Mouse (Mus musculus) heart, adult 10 weeks (tissue): Measurements from ENCODE around the gene Fpr3. TPM values are rescaled to one million over a fixed set of nuclear protein-coding genes. Genes with fewer than 3 reads are reported as not detected.

ENCODE experiments used
- polyA plus RNA-seq: library from polyadenylated mRNA; stranded (reverse); fragments of 350-450 nt; fragmentation: Illumina TruSeq; extraction: RNeasy Lipid Tissue Mini Kit (QIAGEN cat#74804); gene quantifications from one replicate; pipeline ENCODE4 v1.2.3, GENCODE M21; 2014; ENCODE audit warnings: low read depth, low replicate concordance

Gene Fpr3
- polyA plus RNA-seq, result not detected

GRCm38 (mm10) chr17:17887774-17888248 is at the start of gene Fpr3, which contains the start of gene Fpr2:
Gene Fpr3 (plus strand): TSS chr17:17887852.
Gene Fpr2 (plus strand): TSS chr17:17887824.

DNA sequence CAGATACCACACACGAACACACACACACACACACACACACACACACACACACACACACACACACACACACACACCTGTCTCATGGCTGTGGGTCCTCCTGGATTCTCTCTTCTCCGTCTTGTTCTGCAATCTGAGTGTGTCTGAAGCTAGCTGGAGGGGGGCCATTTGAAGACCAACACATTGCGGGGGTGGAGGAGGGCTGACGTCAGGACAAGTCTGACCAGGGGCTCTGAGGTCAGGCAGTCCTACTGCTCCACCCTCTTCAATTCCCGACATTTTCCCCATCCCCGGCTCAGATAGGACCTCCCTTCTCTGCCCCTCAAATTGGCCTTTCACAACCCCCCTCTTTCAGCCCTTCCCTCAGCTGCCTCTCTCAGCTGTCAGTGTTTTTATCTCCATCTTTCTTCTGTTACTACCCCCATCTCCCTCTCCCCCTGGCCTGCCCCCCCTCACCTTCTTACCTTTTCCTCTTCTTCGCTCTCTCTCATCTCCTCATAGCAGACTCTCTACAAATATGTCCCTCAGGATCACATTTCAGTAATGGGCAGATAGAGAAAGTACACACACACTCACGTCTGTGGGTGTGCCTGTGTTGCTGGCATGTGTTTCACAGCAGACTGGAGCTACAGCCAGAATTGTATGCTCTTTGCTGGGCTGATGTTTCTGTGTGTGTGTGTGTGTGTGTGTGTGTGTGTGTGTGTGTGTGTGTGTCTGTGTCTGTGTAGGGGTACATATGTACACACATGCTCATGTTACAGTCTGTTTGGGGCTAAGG is 32.4 kb upstream of the Fpr3 start, which contains the start of gene Has1:
Gene Has1 (minus strand): TSS at position 142 of the 775 bp plus-strand sequence.

GRCm38 (mm10) chr17:17883840-17884239 is 3.8 kb upstream of the Fpr3 start, which contains the start of gene Fpr1:
Gene Fpr1 (minus strand): TSS chr17:17883940.

Other genes starting within 250 kb of the Fpr3 start
- gene Vmn2r90, start 184.1 kb upstream of the Fpr3 start, polyA plus RNA-seq, result not detected
- gene Spaca6, start 60.7 kb upstream of the Fpr3 start, polyA plus RNA-seq, result 20.5 TPM
- gene Has1, start 32.6 kb upstream of the Fpr3 start, polyA plus RNA-seq, result 0.76 TPM
- not detected for gene Fpr1, start 3.9 kb upstream of the Fpr3 start, polyA plus RNA-seq
- gene Fpr2, start within 50 bp of the Fpr3 start, polyA plus RNA-seq, result 0.71 TPM
- gene Fpr-rs4, start 133.9 kb downstream of the Fpr3 start, polyA plus RNA-seq, result not detected
- not detected for gene Vmn2r124, start 161.6 kb downstream of the Fpr3 start, polyA plus RNA-seq
- not detected for gene Vmn2r91, start 197.2 kb downstream of the Fpr3 start, polyA plus RNA-seq